Mouse (Mus musculus): Measurements from ENCODE around the gene Prmt1. TPM values are rescaled to one million over a fixed set of nuclear protein-coding genes. Genes with fewer than 3 reads are reported as not detected.

Gene Prmt1
- polyA plus RNA-seq, 1 experiment from 2014 or later = 210 TPM

GRCm38 (mm10) chr7:44959874-44960511 lies 26.4 kb downstream of the Prmt1 start:
- Histone ChIP-seq H3K9ac (no peak overlapping the region), H3K4me1 (replicated peaks; ENCODE audit: control insufficient read depth, insufficient read depth, low read length) (no peaks in the 10 kb centered on the region), H3K4me2 (replicated peaks) (no peak overlapping the region), H3K27ac (no peak overlapping the region), H3K9me3 (ENCODE audit: control insufficient read depth, low read length) (no peaks in the 10 kb centered on the region), H3K36me3 (replicated peaks; ENCODE audit: control insufficient read depth, insufficient read depth) (peaks cover 59% of the 10 kb centered on the region), H3K4me3 (replicated peaks; ENCODE audit: low read length) (no peak overlapping the region), H3K27me3 (ENCODE audit: control insufficient read depth, insufficient read depth, low read length) (no peaks in the 10 kb centered on the region)
- WGBS = 89% methylated on average over 10 of the region's 10 CpGs
- ATAC-seq (ENCODE audit: low FRiP score) = no peak
- no peak for DNase-seq (ENCODE audit: low spot score)

GRCm38 (mm10) chr7:44959281-44959680 lies 27.1 kb downstream of the Prmt1 start:
- H3K27me3 ChIP-seq (ENCODE audit: control insufficient read depth, insufficient read depth, low read length) = no peaks in the 10 kb centered on the region
- WGBS = 87% methylated on average over 8 of the region's 8 CpGs

GRCm38 (mm10) chr7:44958208-44958607 lies 28.2 kb downstream of the Prmt1 start:
- peaks cover 44% of the 10 kb centered on the region for H3K36me3 ChIP-seq (replicated peaks; ENCODE audit: control insufficient read depth, insufficient read depth)
- no peak overlapping the region for H3K9ac ChIP-seq
- no peak for ATAC-seq (ENCODE audit: low FRiP score)
- H3K4me2 ChIP-seq (replicated peaks) = no peak overlapping the region
- H3K27me3 ChIP-seq (ENCODE audit: control insufficient read depth, insufficient read depth, low read length) = no peaks in the 10 kb centered on the region
- no peaks in the 10 kb centered on the region for H3K9me3 ChIP-seq (ENCODE audit: control insufficient read depth, low read length)
- 62% methylated on average over 7 of the region's 7 CpGs for WGBS
- no peaks in the 10 kb centered on the region; the same call in 1 of the 2 replicates for H3K4me1 ChIP-seq (replicated peaks; ENCODE audit: control insufficient read depth, insufficient read depth, low read length)
- H3K4me3 ChIP-seq (replicated peaks; ENCODE audit: low read length) = no peak overlapping the region
- H3K27ac ChIP-seq = no peak overlapping the region
- DNase-seq (ENCODE audit: low spot score) = peak; percentile 64

More at GRCm38 (mm10) chr7:44959281-44959680, 27.1 kb downstream of the Prmt1 start:
- no peak for ATAC-seq (ENCODE audit: low FRiP score)
- no peaks in the 10 kb centered on the region for H3K9me3 ChIP-seq (ENCODE audit: control insufficient read depth, low read length)
- H3K4me3 ChIP-seq (replicated peaks; ENCODE audit: low read length) = no peak overlapping the region
- no peaks in the 10 kb centered on the region for H3K4me1 ChIP-seq (replicated peaks; ENCODE audit: control insufficient read depth, insufficient read depth, low read length)
- H3K9ac ChIP-seq = no peak overlapping the region
- peaks cover 54% of the 10 kb centered on the region for H3K36me3 ChIP-seq (replicated peaks; ENCODE audit: control insufficient read depth, insufficient read depth)
- no peak overlapping the region for H3K4me2 ChIP-seq (replicated peaks)
- DNase-seq (ENCODE audit: low spot score) = no peak
- H3K27ac ChIP-seq = no peak overlapping the region

- DNase-seq (ENCODE audit: low spot score) = no peak
- Histone ChIP-seq H3K27ac (no peak overlapping the region), H3K4me2 (replicated peaks) (no peak overlapping the region), H3K9me3 (ENCODE audit: control insufficient read depth, low read length) (no peaks in the 10 kb centered on the region), H3K27me3 (ENCODE audit: control insufficient read depth, insufficient read depth, low read length) (peaks cover 4% of the 10 kb centered on the region; the same call in 1 of the 2 replicates), H3K36me3 (replicated peaks; ENCODE audit: control insufficient read depth, insufficient read depth) (peaks cover 35% of the 10 kb centered on the region), H3K4me3 (replicated peaks; ENCODE audit: low read length) (no peak overlapping the region), H3K4me1 (replicated peaks; ENCODE audit: control insufficient read depth, insufficient read depth, low read length) (peaks cover 5% of the 10 kb centered on the region; the same call in 1 of the 2 replicates), H3K9ac (no peak overlapping the region; the same call in 1 of the 2 replicates)
- no peak for ATAC-seq (ENCODE audit: low FRiP score)
- 64% methylated on average over 19 of the region's 20 CpGs for WGBS
These were observed 29.1 kb downstream of the Prmt1 start for GRCm38 (mm10) chr7:44957183-44957835.

GRCm38 (mm10) chr7:44956266-44956665 lies 30.1 kb downstream of the Prmt1 start:
- no peak overlapping the region for H3K9ac ChIP-seq
- peaks cover 14% of the 10 kb centered on the region for H3K27me3 ChIP-seq (ENCODE audit: control insufficient read depth, insufficient read depth, low read length)

GRCm38 (mm10) chr7:44955628-44956027 lies 30.7 kb downstream of the Prmt1 start:
- WGBS = 55% methylated on average over 5 of the region's 5 CpGs
- DNase-seq (ENCODE audit: low spot score) = no peak
- H3K4me3 ChIP-seq (replicated peaks; ENCODE audit: low read length) = no peak overlapping the region

More at GRCm38 (mm10) chr7:44956266-44956665, 30.1 kb downstream of the Prmt1 start:
- ATAC-seq (ENCODE audit: low FRiP score) (no peak), DNase-seq (ENCODE audit: low spot score) (no peak)
- H3K4me3 ChIP-seq (replicated peaks; ENCODE audit: low read length) = no peak overlapping the region
- no peaks in the 10 kb centered on the region for H3K9me3 ChIP-seq (ENCODE audit: control insufficient read depth, low read length)
- 44% methylated on average over 6 of the region's 6 CpGs for WGBS
- H3K27ac ChIP-seq = no peak overlapping the region
- H3K4me2 ChIP-seq (replicated peaks) = no peak overlapping the region
- peaks cover 25% of the 10 kb centered on the region for H3K36me3 ChIP-seq (replicated peaks; ENCODE audit: control insufficient read depth, insufficient read depth)
- H3K4me1 ChIP-seq (replicated peaks; ENCODE audit: control insufficient read depth, insufficient read depth, low read length) = peaks cover 8% of the 10 kb centered on the region; the same call in 1 of the 2 replicates

GRCm38 (mm10) chr7:44954091-44954885 lies 32.1 kb downstream of the Prmt1 start:
- H3K4me2 ChIP-seq (replicated peaks) = no peak overlapping the region
- H3K27me3 ChIP-seq (ENCODE audit: control insufficient read depth, insufficient read depth, low read length) = peaks cover 29% of the 10 kb centered on the region
- H3K27ac ChIP-seq = no peak overlapping the region
- H3K36me3 ChIP-seq (replicated peaks; ENCODE audit: control insufficient read depth, insufficient read depth) = peaks cover 10% of the 10 kb centered on the region
- WGBS = 82% methylated on average over 12 of the region's 12 CpGs
- no peak overlapping the region for H3K9ac ChIP-seq
- H3K4me3 ChIP-seq (replicated peaks; ENCODE audit: low read length) = no peak overlapping the region
- H3K4me1 ChIP-seq (replicated peaks; ENCODE audit: control insufficient read depth, insufficient read depth, low read length) = peaks cover 8% of the 10 kb centered on the region; the same call in 1 of the 2 replicates
- DNase-seq (ENCODE audit: low spot score) (no peak), ATAC-seq (ENCODE audit: low FRiP score) (no peak)
- no peaks in the 10 kb centered on the region for H3K9me3 ChIP-seq (ENCODE audit: control insufficient read depth, low read length)

More at GRCm38 (mm10) chr7:44955628-44956027, 30.7 kb downstream of the Prmt1 start:
- no peak for ATAC-seq (ENCODE audit: low FRiP score)
- no peaks in the 10 kb centered on the region for H3K9me3 ChIP-seq (ENCODE audit: control insufficient read depth, low read length)
- peaks cover 20% of the 10 kb centered on the region for H3K27me3 ChIP-seq (ENCODE audit: control insufficient read depth, insufficient read depth, low read length)
- peaks cover 18% of the 10 kb centered on the region for H3K36me3 ChIP-seq (replicated peaks; ENCODE audit: control insufficient read depth, insufficient read depth)
- H3K4me1 ChIP-seq (replicated peaks; ENCODE audit: control insufficient read depth, insufficient read depth, low read length) = peaks cover 8% of the 10 kb centered on the region; the same call in 1 of the 2 replicates
- no peak overlapping the region for H3K9ac ChIP-seq
- no peak overlapping the region for H3K27ac ChIP-seq
- no peak overlapping the region for H3K4me2 ChIP-seq (replicated peaks)

- Histone ChIP-seq H3K4me3 (replicated peaks; ENCODE audit: low read length) (no peak overlapping the region), H3K36me3 (replicated peaks; ENCODE audit: control insufficient read depth, insufficient read depth) (peaks cover 3% of the 10 kb centered on the region; the same call in 1 of the 2 replicates), H3K27me3 (ENCODE audit: control insufficient read depth, insufficient read depth, low read length) (peaks cover 29% of the 10 kb centered on the region), H3K4me2 (replicated peaks) (no peak overlapping the region), H3K9me3 (ENCODE audit: control insufficient read depth, low read length) (no peaks in the 10 kb centered on the region), H3K27ac (no peak overlapping the region), H3K9ac (no peak overlapping the region), H3K4me1 (replicated peaks; ENCODE audit: control insufficient read depth, insufficient read depth, low read length) (peaks cover 8% of the 10 kb centered on the region; the same call in 1 of the 2 replicates)
- ATAC-seq (ENCODE audit: low FRiP score) (no peak), DNase-seq (ENCODE audit: low spot score) (no peak)
- WGBS = 56% methylated on average over 14 of the region's 14 CpGs
These were observed 32.8 kb downstream of the Prmt1 start for GRCm38 (mm10) chr7:44953561-44953960.
